Mouse (Mus musculus) heart, postnatal 0 days (tissue): Measurements from ENCODE around the gene Haspin.

Experiments
- CTCF ChIP-seq: IDR thresholded peaks from 2 replicates; pipeline ENCODE4 v1.5.1; 2016; ENCODE audit warnings: antibody characterized with exemption, control low read depth, low read depth
- EP300 ChIP-seq: IDR thresholded peaks from 2 replicates; pipeline ENCODE4 v1.6.1; 2016; ENCODE audit warnings: antibody characterized with exemption, low read depth

GRCm38 (mm10) chr11:73168071-73168470 lies 30.0 kb upstream of the Haspin start:
- TF ChIP-seq CTCF: no peak
- no peak for TF ChIP-seq EP300
